Mouse (Mus musculus): ENCODE data around the gene Ednrb. TPM values are rescaled to one million over a fixed set of nuclear protein-coding genes. Genes with fewer than 3 reads are reported as not detected.

The Ednrb gene
- total RNA-seq (2012; rRNA removed), result 0.11 and 0.18 TPM in 2 replicates

- H3K36me3 ChIP-seq (ENCODE audit: control insufficient read depth, insufficient read depth, low read length, poor library complexity, severe bottlenecking), result no peaks in the 10 kb centered on the region
- no peaks in the 10 kb centered on the region; the same call in 1 of the 2 replicates for H3K9me3 ChIP-seq (ENCODE audit: control insufficient read depth, insufficient read depth, low read depth, low read length)
- TF ChIP-seq ZC3H11A (IDR thresholded peaks at IDR 0.05; ENCODE audit: borderline replicate concordance, low read depth, low read length), result no peak
- TF ChIP-seq ZNF384 (IDR thresholded peaks at IDR 0.05; ENCODE audit: low read depth, low read length), result no peak
- no peak for TF ChIP-seq MAFK (IDR thresholded peaks at IDR 0.05; ENCODE audit: insufficient read depth, low read depth, low read length)
- no peak for TF ChIP-seq CHD2 (IDR thresholded peaks at IDR 0.05; ENCODE audit: low read depth, low read length)
- TF ChIP-seq HCFC1 (IDR thresholded peaks at IDR 0.05; ENCODE audit: borderline replicate concordance, insufficient read depth, low read length), result no peak
- peak; percentile 35 for DNase-seq (ENCODE audit: low read depth, low spot score)
- peak within 1 kb of the TSS; percentile 51 to 56 for H3K4me3 ChIP-seq (ENCODE audit: insufficient read depth in 1 of 2, low read depth in 1 of 2, low read length in 2 of 2, poor library complexity in 1 of 2, severe bottlenecking in 1 of 2)
- in situ Hi-C loops (cut with MboI; ENCODE audit: low sequenced_read_pairs in 2 of 2, unreplicated experiment in 2 of 2), result no loop called here
- no peak within 1 kb of the TSS for H3K27ac ChIP-seq (ENCODE audit: insufficient read depth, low read depth, low read length, poor library complexity, severe bottlenecking)
- H3K4me1 ChIP-seq (ENCODE audit: control insufficient read depth in 2 of 2, insufficient read depth in 2 of 2, low read length in 2 of 2, poor library complexity in 1 of 2), result peaks cover 0 to 5% of the 10 kb centered on the region in 2 experiments; a peak in 3 of 4 replicates
- no peak within 1 kb of the TSS for H3K9ac ChIP-seq (ENCODE audit: insufficient read depth, low read depth, low read length, poor library complexity, severe bottlenecking)
Measured at GRCm38 (mm10) chr14:103844011-103844549, at the start of gene Ednrb. Ednrb (minus strand) TSS chr14:103844402.

- no peak overlapping the region for H3K27ac ChIP-seq (ENCODE audit: insufficient read depth, low read depth, low read length, poor library complexity, severe bottlenecking)
- TF ChIP-seq CHD2 (IDR thresholded peaks at IDR 0.05; ENCODE audit: low read depth, low read length), result no peak
- no peak for TF ChIP-seq ZC3H11A (IDR thresholded peaks at IDR 0.05; ENCODE audit: borderline replicate concordance, low read depth, low read length)
- TF ChIP-seq MAFK (IDR thresholded peaks at IDR 0.05; ENCODE audit: insufficient read depth, low read depth, low read length), result no peak
- in situ Hi-C loops (cut with MboI; ENCODE audit: low sequenced_read_pairs in 2 of 2, unreplicated experiment in 2 of 2), result no loop called here
Measured at GRCm38 (mm10) chr14:103892411-103892938, 48.3 kb upstream of the Ednrb start.

GRCm38 (mm10) chr14:103890761-103891160, 46.6 kb upstream of the Ednrb start:
- Histone ChIP-seq H3K27ac (ENCODE audit: insufficient read depth, low read depth, low read length, poor library complexity, severe bottlenecking) (no peak overlapping the region), H3K4me1 (ENCODE audit: control insufficient read depth in 2 of 2, insufficient read depth in 2 of 2, low read length in 2 of 2, poor library complexity in 1 of 2) (no peaks in the 10 kb centered on the region), H3K9ac (ENCODE audit: insufficient read depth, low read depth, low read length, poor library complexity, severe bottlenecking) (no peak overlapping the region), H3K36me3 (ENCODE audit: control insufficient read depth, insufficient read depth, low read length, poor library complexity, severe bottlenecking) (no peaks in the 10 kb centered on the region), H3K4me3 (ENCODE audit: insufficient read depth in 1 of 2, low read depth in 1 of 2, low read length in 2 of 2, poor library complexity in 1 of 2, severe bottlenecking in 1 of 2) (no peak overlapping the region), H3K9me3 (ENCODE audit: control insufficient read depth, insufficient read depth, low read depth, low read length) (no peaks in the 10 kb centered on the region)
- DNase-seq (ENCODE audit: low read depth, low spot score), result no peak
- TF ChIP-seq HCFC1 (IDR thresholded peaks at IDR 0.05; ENCODE audit: borderline replicate concordance, insufficient read depth, low read length), result no peak
- TF ChIP-seq ZNF384 (IDR thresholded peaks at IDR 0.05; ENCODE audit: low read depth, low read length), result no peak
- TF ChIP-seq ZC3H11A (IDR thresholded peaks at IDR 0.05; ENCODE audit: borderline replicate concordance, low read depth, low read length), result no peak
- TF ChIP-seq MAFK (IDR thresholded peaks at IDR 0.05; ENCODE audit: insufficient read depth, low read depth, low read length), result no peak
- TF ChIP-seq CHD2 (IDR thresholded peaks at IDR 0.05; ENCODE audit: low read depth, low read length), result no peak
- in situ Hi-C loops (cut with MboI; ENCODE audit: low sequenced_read_pairs in 2 of 2, unreplicated experiment in 2 of 2), result no loop called here

More at GRCm38 (mm10) chr14:103892411-103892938, 48.3 kb upstream of the Ednrb start:
- H3K9ac ChIP-seq (ENCODE audit: insufficient read depth, low read depth, low read length, poor library complexity, severe bottlenecking), result no peak overlapping the region
- no peaks in the 10 kb centered on the region for H3K9me3 ChIP-seq (ENCODE audit: control insufficient read depth, insufficient read depth, low read depth, low read length)
- no peaks in the 10 kb centered on the region for H3K4me1 ChIP-seq (ENCODE audit: control insufficient read depth in 2 of 2, insufficient read depth in 2 of 2, low read length in 2 of 2, poor library complexity in 1 of 2)
- H3K36me3 ChIP-seq (ENCODE audit: control insufficient read depth, insufficient read depth, low read length, poor library complexity, severe bottlenecking), result no peaks in the 10 kb centered on the region
- DNase-seq (ENCODE audit: low read depth, low spot score), result no peak
- no peak overlapping the region for H3K4me3 ChIP-seq (ENCODE audit: insufficient read depth in 1 of 2, low read depth in 1 of 2, low read length in 2 of 2, poor library complexity in 1 of 2, severe bottlenecking in 1 of 2)

- Histone ChIP-seq H3K4me3 (ENCODE audit: insufficient read depth in 1 of 2, low read depth in 1 of 2, low read length in 2 of 2, poor library complexity in 1 of 2, severe bottlenecking in 1 of 2) (no peak overlapping the region), H3K36me3 (ENCODE audit: control insufficient read depth, insufficient read depth, low read length, poor library complexity, severe bottlenecking) (no peaks in the 10 kb centered on the region), H3K4me1 (ENCODE audit: control insufficient read depth in 2 of 2, insufficient read depth in 2 of 2, low read length in 2 of 2, poor library complexity in 1 of 2) (no peaks in the 10 kb centered on the region), H3K9me3 (ENCODE audit: control insufficient read depth, insufficient read depth, low read depth, low read length) (no peaks in the 10 kb centered on the region), H3K27ac (ENCODE audit: insufficient read depth, low read depth, low read length, poor library complexity, severe bottlenecking) (no peak overlapping the region), H3K9ac (ENCODE audit: insufficient read depth, low read depth, low read length, poor library complexity, severe bottlenecking) (no peak overlapping the region)
- no peak for DNase-seq (ENCODE audit: low read depth, low spot score)
- TF ChIP-seq ZNF384 (IDR thresholded peaks at IDR 0.05; ENCODE audit: low read depth, low read length), result no peak
- no peak for TF ChIP-seq CHD2 (IDR thresholded peaks at IDR 0.05; ENCODE audit: low read depth, low read length)
- no peak for TF ChIP-seq ZC3H11A (IDR thresholded peaks at IDR 0.05; ENCODE audit: borderline replicate concordance, low read depth, low read length)
- TF ChIP-seq MAFK (IDR thresholded peaks at IDR 0.05; ENCODE audit: insufficient read depth, low read depth, low read length), result no peak
- no peak for TF ChIP-seq HCFC1 (IDR thresholded peaks at IDR 0.05; ENCODE audit: borderline replicate concordance, insufficient read depth, low read length)
- in situ Hi-C loops (cut with MboI; ENCODE audit: low sequenced_read_pairs in 2 of 2, unreplicated experiment in 2 of 2), result no loop called here
Measured at GRCm38 (mm10) chr14:103884892-103885575, 40.8 kb upstream of the Ednrb start.

Measured in ES-E14 (cell line).